Mouse (Mus musculus) brain, embryonic 14.5 days (tissue): ENCODE results near the gene Vill.

Experiments
- CTCF ChIP-seq: fragments of 200-500 bp; IDR thresholded peaks from 2 replicates; pipeline ENCODE4 v1.5.1; 2012; ENCODE audit warnings: inconsistent platforms, mild to moderate bottlenecking, moderate library complexity, borderline replicate concordance; ENCODE audit not compliant: insufficient read depth, insufficient read length; ENCODE audit errors: extremely low read depth
- POLR2A ChIP-seq: fragments of 200-500 bp; IDR thresholded peaks from 2 replicates; pipeline ENCODE4 v1.6.1; 2012; ENCODE audit warnings: mild to moderate bottlenecking, inconsistent platforms, borderline replicate concordance; ENCODE audit not compliant: poor library complexity, insufficient read depth, insufficient read length, severe bottlenecking; ENCODE audit errors: extremely low read depth

DNA sequence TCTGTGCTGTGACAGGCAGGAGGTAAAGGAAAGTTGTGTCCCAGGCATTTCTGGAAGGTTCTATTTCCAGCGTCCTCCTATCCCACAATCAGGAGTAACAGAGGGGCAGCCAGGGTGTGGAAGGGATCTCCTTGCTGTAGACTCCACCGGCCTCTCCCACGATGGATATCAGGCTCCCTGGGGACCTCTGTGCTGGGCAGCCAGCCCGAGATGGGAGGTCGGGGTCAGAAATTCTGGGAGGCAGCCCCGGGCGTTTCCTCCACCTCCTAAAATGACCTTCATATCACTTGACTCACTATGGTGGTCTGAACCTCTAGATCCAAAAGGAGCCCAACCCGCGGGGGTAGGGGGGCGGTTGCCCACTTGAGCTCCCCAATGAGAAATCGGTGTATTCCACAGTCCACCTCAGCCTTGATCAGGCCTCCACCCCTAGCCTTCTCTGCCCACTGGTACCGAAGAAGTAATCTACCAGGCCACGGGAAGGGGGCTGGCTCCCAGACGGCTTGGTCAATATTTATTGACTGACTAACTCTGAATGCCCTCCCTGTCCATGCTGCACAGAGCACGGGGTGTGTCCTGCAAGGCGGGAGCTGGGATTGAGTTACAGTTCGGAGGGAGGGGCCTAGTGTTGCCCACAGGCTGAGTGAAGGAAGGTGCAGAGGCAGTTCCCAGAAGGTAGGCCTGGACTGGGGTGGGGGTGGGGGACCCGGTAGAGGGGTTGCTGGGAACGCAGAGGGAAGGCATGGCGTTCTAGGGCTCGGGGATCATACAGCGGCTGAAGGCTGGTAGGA lies at the start of gene Vill:
- no peak for TF ChIP-seq POLR2A
- TF ChIP-seq CTCF = no peak
